Mouse (Mus musculus): ENCODE measurements around the gene Slc25a40. TPM values are rescaled to one million over a fixed set of nuclear protein-coding genes. Genes with fewer than 3 reads are reported as not detected.

Gene Slc25a40
- polyA plus RNA-seq, 1 experiment from 2014 or later = 7.8 TPM

Other genes with a start within 250 kb of the Slc25a40 start
- gene Adam22, start 54.7 kb upstream of the Slc25a40 start, polyA plus RNA-seq (2015; fragmentation: Nextera tagmentation; extraction: Ambion mirVana) = 28.5 and 29.2 TPM in 2 replicates
- gene Dbf4, start 134 bp upstream of the Slc25a40 start, polyA plus RNA-seq (2015; fragmentation: Nextera tagmentation; extraction: Ambion mirVana) = 23.9 and 24.5 TPM in 2 replicates
- 32.2 and 34.7 TPM in 2 replicates for gene Rundc3b, start 200.1 kb downstream of the Slc25a40 start, polyA plus RNA-seq (2015; fragmentation: Nextera tagmentation; extraction: Ambion mirVana)
- 1.3 and 1.4 TPM in 2 replicates for gene Abcb1a, start 237.2 kb downstream of the Slc25a40 start, polyA plus RNA-seq (2015; fragmentation: Nextera tagmentation; extraction: Ambion mirVana)